In the genomic region with DNA sequence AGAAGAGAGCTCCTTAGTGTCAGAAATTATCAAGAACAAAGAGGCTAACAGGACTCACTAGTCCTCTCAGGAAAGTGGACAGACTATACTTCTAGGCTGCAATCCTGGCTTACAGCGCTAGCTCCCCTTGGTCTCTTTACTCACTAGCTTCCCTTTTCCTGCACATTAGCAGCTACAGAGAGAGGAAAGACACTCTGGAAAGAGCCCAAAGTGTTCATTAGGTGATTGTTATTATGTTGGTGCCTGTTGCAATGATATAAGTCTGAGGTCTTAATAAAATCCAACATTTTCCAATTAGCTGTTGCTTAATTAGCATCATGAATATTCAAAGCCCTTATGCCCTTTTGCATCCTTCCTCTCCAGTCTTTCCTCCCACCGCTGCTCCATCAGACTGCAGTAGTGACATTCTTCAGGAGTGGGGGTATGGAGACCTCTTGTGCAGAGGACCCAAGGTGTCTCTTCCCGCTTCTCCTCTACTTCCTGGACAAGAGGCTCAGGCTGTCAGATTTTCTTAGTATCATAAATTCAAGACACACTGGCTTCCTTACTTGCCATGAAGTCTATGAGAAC, we compare ENCODE assay signal across 26 mouse cellular contexts. TPM values are rescaled to one million over a fixed set of nuclear protein-coding genes. Genes with fewer than 3 reads are reported as not detected.
DNase-seq lines count a peak whose midpoint lies in the region; ATAC-seq and TF ChIP-seq lines count a peak whose summit lies in the region.
"Had no signal": no experiment of that assay in that cellular context is flagged by ENCODE, and none has a peak within 500 bp of the region (broad histone marks: within the 10 kb centered on the region; RNA-seq: fewer than 3 reads in every experiment).

No protein-coding gene starts in this region.

- peak; percentile 55; the same call in 1 of the 2 replicates for ATAC-seq in forebrain, embryonic 13.5 days
- ATAC-seq in forebrain, embryonic 16.5 days, result peak; percentile 47; the same call in 1 of the 2 replicates
- ATAC-seq in forebrain, embryonic 11.5 days (replicated peaks; ENCODE audit: low FRiP score), result no peak
- 0 out of 2 replicates have a peak, but pooled peaks have one; percentile 15 for ATAC-seq in hindbrain, embryonic 15.5 days (ENCODE audit: low FRiP score, low read depth)
- no peak for ATAC-seq in hindbrain, embryonic 12.5 days (ENCODE audit: low FRiP score)
- ATAC-seq: hindbrain, embryonic 16.5 days; intestine, embryonic 15.5 days; Patski had no signal

- H3K27me3 ChIP-seq in forebrain, embryonic 13.5 days, result no peaks in the 10 kb centered on the region
- no peaks in the 10 kb centered on the region for H3K27me3 ChIP-seq in forebrain, embryonic 10.5 days (ENCODE audit: poor library complexity, severe bottlenecking)
- no peaks in the 10 kb centered on the region for H3K27me3 ChIP-seq in forebrain, embryonic 16.5 days (replicated peaks; ENCODE audit: control insufficient read depth, insufficient read depth, low read length)
- no peaks in the 10 kb centered on the region for H3K27me3 ChIP-seq in forebrain, embryonic 11.5 days (ENCODE audit: control insufficient read depth, insufficient read depth, low read length)
- H3K27me3 ChIP-seq in hindbrain, embryonic 15.5 days, result no peaks in the 10 kb centered on the region
- H3K27me3 ChIP-seq in hindbrain, embryonic 12.5 days, result no peaks in the 10 kb centered on the region
- no peaks in the 10 kb centered on the region for H3K27me3 ChIP-seq in thymus, adult 2 months (ENCODE audit: control insufficient read depth, insufficient read depth, low read length)
- H3K27me3 ChIP-seq: CH12.LX; heart, embryonic 12.5 days; heart, embryonic 15.5 days; intestine, embryonic 15.5 days; Patski had no signal

- WGBS in forebrain, embryonic 13.5 days, result 57% methylated on average over 3 of the region's 3 CpGs
- 87% methylated on average over 3 of the region's 3 CpGs for WGBS in forebrain, embryonic 10.5 days
- WGBS in forebrain, embryonic 16.5 days, result 39% methylated on average over 3 of the region's 3 CpGs
- 81% methylated on average over 3 of the region's 3 CpGs for WGBS in forebrain, embryonic 11.5 days
- WGBS in hindbrain, embryonic 15.5 days, result 70% methylated on average over 3 of the region's 3 CpGs
- 80% methylated on average over 3 of the region's 3 CpGs for WGBS in hindbrain, embryonic 12.5 days
- 80% methylated on average over 3 of the region's 3 CpGs for WGBS in thymus, adult 2 months

- TF ChIP-seq CTCF in thymus, adult 2 months (IDR thresholded peaks at IDR 0.05; ENCODE audit: borderline replicate concordance, control insufficient read depth, extremely low read depth, insufficient read depth, low read length, poor library complexity), result no peak

- no peak overlapping the region for H3K27ac ChIP-seq in forebrain, embryonic 13.5 days
- no peak overlapping the region for H3K27ac ChIP-seq in forebrain, embryonic 10.5 days
- no peak overlapping the region for H3K27ac ChIP-seq in forebrain, embryonic 16.5 days (ENCODE audit: low read length)
- H3K27ac ChIP-seq in forebrain, embryonic 11.5 days (ENCODE audit: low read depth, low read length), result no peak overlapping the region
- H3K27ac ChIP-seq in hindbrain, embryonic 15.5 days (replicated peaks), result no peak overlapping the region
- no peak overlapping the region for H3K27ac ChIP-seq in hindbrain, embryonic 12.5 days
- no peak overlapping the region for H3K27ac ChIP-seq in thymus, adult 2 months (ENCODE audit: control insufficient read depth, insufficient read depth, low read length)
- H3K27ac ChIP-seq: heart, embryonic 15.5 days; intestine, embryonic 15.5 days had no signal

- no peak for TF ChIP-seq POLR2A in thymus, adult 2 months (IDR thresholded peaks at IDR 0.05; ENCODE audit: control insufficient read depth, extremely low read depth, insufficient read depth, low read length, poor library complexity)

- no peak overlapping the region for H3K9ac ChIP-seq in forebrain, embryonic 13.5 days
- no peak overlapping the region for H3K9ac ChIP-seq in forebrain, embryonic 16.5 days (replicated peaks; ENCODE audit: low read depth, low read length)
- H3K9ac ChIP-seq in forebrain, embryonic 11.5 days (ENCODE audit: low read length), result no peak overlapping the region
- no peak overlapping the region for H3K9ac ChIP-seq in hindbrain, embryonic 15.5 days
- no peak overlapping the region for H3K9ac ChIP-seq in hindbrain, embryonic 12.5 days
- H3K9ac ChIP-seq: heart, embryonic 12.5 days; heart, embryonic 15.5 days; intestine, embryonic 15.5 days had no signal

- no peaks in the 10 kb centered on the region for H3K36me3 ChIP-seq in forebrain, embryonic 13.5 days (ENCODE audit: poor library complexity, severe bottlenecking)
- H3K36me3 ChIP-seq in forebrain, embryonic 10.5 days (replicated peaks), result no peaks in the 10 kb centered on the region
- no peaks in the 10 kb centered on the region for H3K36me3 ChIP-seq in forebrain, embryonic 16.5 days (ENCODE audit: control insufficient read depth, insufficient read depth)
- H3K36me3 ChIP-seq in forebrain, embryonic 11.5 days (ENCODE audit: control insufficient read depth, insufficient read depth, low read length), result no peaks in the 10 kb centered on the region
- H3K36me3 ChIP-seq in hindbrain, embryonic 15.5 days, result no peaks in the 10 kb centered on the region
- no peaks in the 10 kb centered on the region for H3K36me3 ChIP-seq in hindbrain, embryonic 12.5 days
- no peaks in the 10 kb centered on the region for H3K36me3 ChIP-seq in thymus, adult 2 months (ENCODE audit: control insufficient read depth, insufficient read depth, low read length)
- H3K36me3 ChIP-seq: G1E; heart, embryonic 12.5 days; heart, embryonic 15.5 days; intestine, embryonic 15.5 days had no signal

- no peak overlapping the region for H3K4me2 ChIP-seq in forebrain, embryonic 13.5 days
- no peak overlapping the region for H3K4me2 ChIP-seq in forebrain, embryonic 16.5 days (ENCODE audit: low read length)
- H3K4me2 ChIP-seq in forebrain, embryonic 11.5 days (ENCODE audit: low read depth, low read length, severe bottlenecking), result no peak overlapping the region
- H3K4me2 ChIP-seq in hindbrain, embryonic 15.5 days, result no peak overlapping the region
- no peak overlapping the region for H3K4me2 ChIP-seq in hindbrain, embryonic 12.5 days (replicated peaks)
- H3K4me2 ChIP-seq: heart, embryonic 12.5 days; heart, embryonic 15.5 days; intestine, embryonic 15.5 days had no signal

- peaks cover 22% of the 10 kb centered on the region for H3K4me1 ChIP-seq in forebrain, embryonic 13.5 days
- peaks cover 7% of the 10 kb centered on the region for H3K4me1 ChIP-seq in forebrain, embryonic 10.5 days
- peaks cover 14% of the 10 kb centered on the region for H3K4me1 ChIP-seq in forebrain, embryonic 16.5 days (replicated peaks; ENCODE audit: control insufficient read depth, insufficient read depth, low read length)
- H3K4me1 ChIP-seq in forebrain, embryonic 11.5 days (replicated peaks; ENCODE audit: control insufficient read depth, insufficient read depth, low read length), result no peaks in the 10 kb centered on the region
- H3K4me1 ChIP-seq in hindbrain, embryonic 15.5 days (replicated peaks), result peaks cover 3% of the 10 kb centered on the region; the same call in 1 of the 2 replicates
- no peaks in the 10 kb centered on the region for H3K4me1 ChIP-seq in hindbrain, embryonic 12.5 days
- no peaks in the 10 kb centered on the region for H3K4me1 ChIP-seq in thymus, adult 2 months (replicated peaks; ENCODE audit: control insufficient read depth, insufficient read depth, low read length)
- H3K4me1 ChIP-seq: heart, embryonic 12.5 days; heart, embryonic 15.5 days; intestine, embryonic 15.5 days had no signal

- H3K9me3 ChIP-seq in forebrain, embryonic 13.5 days (replicated peaks), result no peaks in the 10 kb centered on the region
- no peaks in the 10 kb centered on the region for H3K9me3 ChIP-seq in forebrain, embryonic 10.5 days
- no peaks in the 10 kb centered on the region for H3K9me3 ChIP-seq in forebrain, embryonic 16.5 days (ENCODE audit: control insufficient read depth, low read length)
- H3K9me3 ChIP-seq in forebrain, embryonic 11.5 days (ENCODE audit: control insufficient read depth, low read length), result no peaks in the 10 kb centered on the region
- no peaks in the 10 kb centered on the region for H3K9me3 ChIP-seq in hindbrain, embryonic 15.5 days
- no peaks in the 10 kb centered on the region for H3K9me3 ChIP-seq in hindbrain, embryonic 12.5 days (replicated peaks)
- H3K9me3 ChIP-seq: heart, embryonic 12.5 days; heart, embryonic 15.5 days; intestine, embryonic 15.5 days had no signal

- no peak overlapping the region for H3K4me3 ChIP-seq in forebrain, embryonic 13.5 days
- no peak overlapping the region for H3K4me3 ChIP-seq in forebrain, embryonic 10.5 days
- H3K4me3 ChIP-seq in forebrain, embryonic 16.5 days (replicated peaks; ENCODE audit: low read length), result no peak overlapping the region
- no peak overlapping the region for H3K4me3 ChIP-seq in forebrain, embryonic 11.5 days (ENCODE audit: low read depth, low read length)
- H3K4me3 ChIP-seq in hindbrain, embryonic 15.5 days, result no peak overlapping the region
- H3K4me3 ChIP-seq in hindbrain, embryonic 12.5 days, result no peak overlapping the region
- H3K4me3 ChIP-seq in thymus, adult 2 months (ENCODE audit: control insufficient read depth, insufficient read depth, low read length), result no peak overlapping the region
- H3K4me3 ChIP-seq: heart, embryonic 12.5 days; heart, embryonic 15.5 days; intestine, embryonic 15.5 days had no signal

- no peak for DNase-seq in forebrain, embryonic 10.5 days (ENCODE audit: extremely low spot score, low spot score)
- DNase-seq in forebrain, embryonic 11.5 days (ENCODE audit: low spot score), result no peak
- no peak for DNase-seq in thymus, adult 2 months
- DNase-seq: adrenal gland, postnatal 10 days; adrenal gland, postnatal 36 days; B cell, adult 2 months; cerebellum, adult 11 months; cerebellum, adult 8-10 months; cerebellum, postnatal 10 days; cerebellum, postnatal 36 days; gastrocnemius, postnatal 25 days; heart, postnatal 10 days; heart, postnatal 4 days; kidney, adult 11 months; kidney, adult 8-10 months had no signal

RNA-seq across cellular contexts. Expression of a gene that starts 38.5 kb away (rescaled TPM):
- polyA plus RNA-seq in forebrain, embryonic 13.5 days (2015; fragmentation: Nextera tagmentation; extraction: Ambion mirVana), result 9.4 and 11.8 TPM in 2 replicates
- 6.3 and 6.8 TPM in 2 replicates for polyA plus RNA-seq in forebrain, embryonic 10.5 days (2016; fragmentation: Nextera tagmentation; extraction: Ambion mirVana)
- 12.0 and 16.7 TPM in 2 replicates for polyA plus RNA-seq in forebrain, embryonic 16.5 days (2015; fragmentation: Nextera tagmentation; extraction: Ambion mirVana)
- 8.4 and 8.8 TPM in 2 replicates for polyA plus RNA-seq in forebrain, embryonic 11.5 days (2014; fragmentation: Nextera tagmentation; extraction: Ambion mirVana)
- 23.2 and 25.4 TPM in 2 replicates for polyA plus RNA-seq in hindbrain, embryonic 15.5 days (2015; fragmentation: Nextera tagmentation; extraction: Ambion mirVana)
- 10.3 and 11.6 TPM in 2 replicates for polyA plus RNA-seq in hindbrain, embryonic 12.5 days (2016; fragmentation: Nextera tagmentation; extraction: Ambion mirVana)
- 0.87 and 1.0 TPM in 2 replicates for polyA plus RNA-seq in thymus, adult 2 months (2012; rRNA removed)
- polyA plus RNA-seq: G1E had no signal

Comparison
In these comparisons a context has a peak if more than half of its experiments do, and no peak if none do; other contexts are left out.
1. ATAC-seq: peak in forebrain, embryonic 13.5 days (single experiment), forebrain, embryonic 16.5 days (single experiment) and hindbrain, embryonic 15.5 days (single experiment); none in forebrain, embryonic 11.5 days (single experiment) and hindbrain, embryonic 12.5 days (single experiment).